Mouse (Mus musculus) olfactory bulb, adult 2 months (tissue): Measurements from ENCODE around the gene Pip4p1.
"Not testable (repeated sequence)": the region's sequence is repeated elsewhere in the genome, so short reads cannot be mapped to it uniquely, and the experiment has no call there.

Experiments
- CTCF ChIP-seq: fragments of 200-500 bp; IDR thresholded peaks from 2 replicates; pipeline ENCODE4 v1.5.1; 2012; ENCODE audit warnings: low read depth, mild to moderate bottlenecking, low read length, moderate library complexity; ENCODE audit not compliant: insufficient read depth
- POLR2A ChIP-seq: fragments of 200-500 bp; IDR thresholded peaks from 2 replicates; pipeline ENCODE4 v1.6.1; 2012; ENCODE audit warnings: mild to moderate bottlenecking, low read depth, low read length, moderate library complexity; ENCODE audit not compliant: insufficient read depth

DNA sequence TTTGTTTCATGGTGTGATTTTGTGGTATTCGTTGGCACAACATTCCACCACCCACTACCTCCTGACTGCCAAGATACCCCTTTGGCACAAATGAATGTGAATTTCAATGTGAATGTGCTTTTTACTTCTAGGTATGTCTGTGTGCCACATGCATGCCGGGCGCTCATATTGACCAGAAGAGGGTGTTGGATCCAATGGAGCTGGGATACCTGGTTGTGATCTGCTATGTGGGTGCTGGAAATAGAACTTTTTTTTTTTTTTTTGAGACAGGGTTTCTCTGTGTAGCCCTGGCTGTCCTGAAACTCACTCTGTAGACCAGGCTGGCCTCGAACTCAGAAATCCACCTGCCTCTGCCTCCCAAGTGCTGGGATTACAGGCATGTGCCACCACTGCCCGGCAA lies 42.4 kb upstream of the Pip4p1 start:
- TF ChIP-seq POLR2A, CTCF: not testable (repeated sequence)
